Mouse (Mus musculus) liver, adult 2 months (tissue): ENCODE measurements around the gene Jup. TPM values are rescaled to one million over a fixed set of nuclear protein-coding genes. Genes with fewer than 3 reads are reported as not detected.

Experiments
- DNase-seq: peaks from one replicate; pipeline ENCODE4 v3.0.0-alpha.2; 2011; ENCODE audit warnings: low read depth, low spot score; ENCODE audit errors: extremely low read depth
- H3K27ac ChIP-seq: fragments of 200-500 bp; replicated peaks from 2 replicates; pipeline ENCODE4 v1.5.1; 2012; ENCODE audit warnings: low read depth, mild to moderate bottlenecking, control low read depth, inconsistent platforms, low read length; ENCODE audit not compliant: insufficient read depth
- H3K27me3 ChIP-seq: fragments of 200-500 bp; 2 replicates; pipeline ENCODE4 v1.6.1; 2012; ENCODE audit warnings: mild to moderate bottlenecking, moderate library complexity, low read length, inconsistent platforms; ENCODE audit not compliant: control insufficient read depth, insufficient read depth
- H3K36me3 ChIP-seq: fragments of 200-500 bp; 2 replicates; pipeline ENCODE4 v1.6.1; 2012; ENCODE audit warnings: low read length, inconsistent platforms; ENCODE audit not compliant: control insufficient read depth, insufficient read depth
- H3K4me1 ChIP-seq: fragments of 200-500 bp; 2 replicates; pipeline ENCODE4 v1.6.1; 2011; ENCODE audit warnings: low read length; ENCODE audit not compliant: control insufficient read depth, insufficient read depth
- H3K4me3 ChIP-seq: fragments of 200-500 bp; 2 replicates; pipeline ENCODE4 v1.5.1; 2011; ENCODE audit warnings: low read depth, mild to moderate bottlenecking, control low read depth, low read length, moderate library complexity; ENCODE audit not compliant: insufficient read depth
- H3K79me2 ChIP-seq: fragments of 200-500 bp; 2 replicates; pipeline ENCODE4 v1.6.1; 2012; ENCODE audit warnings: inconsistent platforms, mild to moderate bottlenecking, low read length, moderate library complexity; ENCODE audit not compliant: control insufficient read depth, insufficient read depth
- H3K9ac ChIP-seq: fragments of 200-500 bp; 2 replicates; pipeline ENCODE4 v1.6.1; 2012; ENCODE audit warnings: low read depth, mild to moderate bottlenecking, control low read depth, inconsistent platforms, low read length
- CTCF ChIP-seq: fragments of 200-500 bp; IDR thresholded peaks from 2 replicates; pipeline ENCODE4 v1.5.1; 2011; ENCODE audit warnings: low read depth, low read length, control low read depth
- POLR2A ChIP-seq: fragments of 200-500 bp; IDR thresholded peaks from 2 replicates; pipeline ENCODE4 v1.6.1; 2011; ENCODE audit warnings: low read length, control low read depth; ENCODE audit not compliant: insufficient read depth; ENCODE audit errors: extremely low read depth
- WGBS: fragments of 180-500 bp; shearing (Covaris S2); methylation state at CpG from one replicate; pipeline ENCODE4 v1.1.7; 2018; 5-methylcytosine and 5-hydroxymethylcytosine counted together
- polyA plus RNA-seq: library from polyadenylated mRNA; depleted of rRNA; stranded (reverse); fragments of >200 nt; gene quantifications from 2 replicates; pipeline ENCODE4 v1.2.3, GENCODE M21; 2012; rRNA removed
- total RNA-seq: library from RNA; depleted of rRNA; stranded (reverse); fragments of >200 nt; gene quantifications from 2 replicates; pipeline ENCODE4 v1.2.3, GENCODE M21; 2014; rRNA removed

Jup gene
- total RNA-seq (18.3 and 27.5 TPM in 2 replicates), polyA plus RNA-seq (69.5 and 86.0 TPM in 2 replicates)

- Histone ChIP-seq H3K4me1 (peaks cover 28% of the 10 kb centered on the region), H3K27me3 (no peaks in the 10 kb centered on the region), H3K36me3 (no peaks in the 10 kb centered on the region), H3K4me3 (peak within 1 kb of the TSS; percentile 81), H3K79me2 (peaks cover 20% of the 10 kb centered on the region; the same call in 1 of the 2 replicates), H3K9ac (peak within 1 kb of the TSS; percentile 91), H3K27ac (peak within 1 kb of the TSS; percentile 91)
- TF ChIP-seq CTCF (no peak), POLR2A (peak; percentile 97)
- 1% methylated on average over 37 of the region's 37 CpGs for WGBS
- peak; percentile 95 for DNase-seq
Measured at GRCm38 (mm10) chr11:100397600-100398389, at the start of gene Jup. Gene Jup (minus strand): TSS chr11:100397763.

- H3K79me2 ChIP-seq: no peaks in the 10 kb centered on the region
- TF ChIP-seq CTCF: no peak
- no peak for TF ChIP-seq POLR2A
Measured at GRCm38 (mm10) chr11:100442625-100443024, 45.1 kb upstream of the Jup start.

DNA sequence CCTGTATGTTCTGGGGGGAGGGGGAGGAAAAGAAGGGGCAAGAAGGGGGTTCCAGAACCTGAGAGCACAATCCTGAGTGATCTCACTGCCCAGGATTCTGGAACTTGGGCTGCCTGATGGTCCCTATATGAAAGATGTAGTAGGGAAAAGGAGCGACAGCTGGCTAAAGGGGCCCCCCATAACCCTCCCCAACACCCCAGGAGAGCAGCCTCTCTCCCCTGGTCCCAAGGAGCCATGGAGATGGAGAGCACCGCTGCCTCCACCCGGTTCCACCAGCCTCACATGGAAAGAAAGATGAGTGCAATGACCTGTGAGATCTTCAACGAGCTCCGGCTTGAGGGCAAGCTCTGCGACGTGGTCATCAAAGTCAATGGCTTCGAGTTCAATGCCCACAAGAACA, 44.2 kb upstream of the Jup start, which contains the start of the genes Nt5c3b and Klhl10:
Gene Nt5c3b (minus strand): TSS at position 12 of the 400 bp plus-strand sequence.
Gene Klhl10 (plus strand): TSS at position 121 of the 400 bp plus-strand sequence.
- peak within 1 kb of the TSS; percentile 80 for H3K9ac ChIP-seq
- peak within 1 kb of the TSS; percentile 86 for H3K4me3 ChIP-seq
- no peaks in the 10 kb centered on the region; the same call in 1 of the 2 replicates for H3K4me1 ChIP-seq
- no peaks in the 10 kb centered on the region for H3K36me3 ChIP-seq
- H3K79me2 ChIP-seq: no peaks in the 10 kb centered on the region
- no peak within 1 kb of the TSS for H3K27ac ChIP-seq
- H3K27me3 ChIP-seq: no peaks in the 10 kb centered on the region
- no peak for TF ChIP-seq CTCF
- no peak for TF ChIP-seq POLR2A
- 77% methylated on average over 8 of the region's 8 CpGs for WGBS
- DNase-seq: no peak

More at GRCm38 (mm10) chr11:100442625-100443024, 45.1 kb upstream of the Jup start:
- Histone ChIP-seq H3K9ac (no peak overlapping the region), H3K36me3 (no peaks in the 10 kb centered on the region), H3K27me3 (no peaks in the 10 kb centered on the region), H3K4me3 (no peak overlapping the region), H3K27ac (no peak overlapping the region), H3K4me1 (no peaks in the 10 kb centered on the region; the same call in 1 of the 2 replicates)
- WGBS: 86% methylated on average over 6 of the region's 6 CpGs
- no peak for DNase-seq

DNA sequence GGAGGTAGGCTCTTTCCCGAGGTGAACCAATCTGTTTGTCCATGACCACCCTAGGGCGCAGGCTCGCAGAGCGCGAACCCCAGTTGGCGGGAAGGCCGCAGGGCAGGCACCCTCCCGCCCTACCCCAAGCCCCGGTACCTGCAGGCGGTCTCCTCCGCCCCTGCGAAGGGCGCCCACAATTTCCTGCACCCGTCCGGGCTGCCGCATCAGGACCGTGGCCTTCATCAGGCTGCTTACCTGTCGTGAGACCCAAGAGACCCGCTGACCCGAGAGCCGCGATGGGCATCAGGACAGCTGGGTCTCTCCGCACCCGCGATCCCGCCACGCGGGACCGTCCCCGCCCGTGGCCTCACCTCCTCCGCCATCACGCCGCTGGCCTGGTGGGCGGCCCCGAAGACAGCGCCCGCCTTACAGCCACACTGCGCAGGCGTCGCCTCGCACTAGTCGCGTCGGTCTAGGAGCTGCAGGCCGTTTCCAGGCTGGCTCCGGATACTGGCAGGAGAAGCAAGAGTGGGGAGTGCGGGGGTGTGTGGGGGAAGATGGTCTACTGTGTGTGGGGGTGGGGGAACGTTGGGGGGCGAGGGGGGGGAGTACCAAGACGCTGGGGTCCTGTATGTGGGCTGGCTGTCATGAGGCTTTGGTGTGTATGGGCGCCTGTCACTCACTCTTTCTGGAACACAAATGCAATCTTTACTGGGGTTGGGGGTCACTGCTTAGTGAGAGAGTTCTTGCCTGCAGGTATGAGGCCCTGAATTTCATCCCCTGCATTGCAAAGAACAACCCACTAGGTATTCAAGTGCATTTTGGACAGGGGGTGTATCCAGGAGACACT, 43.3 kb upstream of the Jup start:
- Histone ChIP-seq H3K79me2 (no peaks in the 10 kb centered on the region), H3K9ac (peak overlapping the region; percentile 80), H3K4me3 (peak overlapping the region; percentile 86), H3K27me3 (no peaks in the 10 kb centered on the region), H3K36me3 (no peaks in the 10 kb centered on the region), H3K4me1 (no peaks in the 10 kb centered on the region; the same call in 1 of the 2 replicates), H3K27ac (no peak overlapping the region)
- TF ChIP-seq CTCF: no peak
- 0 out of 2 replicates have a peak, but pooled peaks have one; percentile 24 for TF ChIP-seq POLR2A
- peak; percentile 34 for DNase-seq
- WGBS: 3% methylated on average over 52 of the region's 52 CpGs

DNA sequence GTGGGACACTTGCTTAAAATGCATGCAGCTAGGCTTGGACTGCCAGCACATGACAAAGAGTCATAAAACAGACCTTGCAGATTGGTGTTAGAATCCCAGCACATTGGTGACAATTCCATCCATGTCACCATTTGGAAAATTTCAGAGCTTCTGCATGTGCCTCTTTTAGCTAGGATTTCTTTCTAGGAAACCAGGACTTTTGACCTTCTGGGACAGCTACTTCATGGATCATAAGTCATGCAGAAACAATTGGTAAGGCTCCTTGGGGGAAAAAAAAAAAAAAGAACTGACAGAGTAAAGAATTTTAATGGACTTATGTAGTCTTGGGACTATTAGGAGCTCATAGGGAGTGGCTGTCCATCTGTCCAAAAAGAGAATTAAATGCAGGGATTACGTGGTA, 40.3 kb upstream of the Jup start:
- DNase-seq: no peak
- Histone ChIP-seq H3K4me1 (no peaks in the 10 kb centered on the region; the same call in 1 of the 2 replicates), H3K9ac (no peak overlapping the region), H3K36me3 (no peaks in the 10 kb centered on the region), H3K27ac (no peak overlapping the region), H3K4me3 (no peak overlapping the region), H3K79me2 (no peaks in the 10 kb centered on the region), H3K27me3 (no peaks in the 10 kb centered on the region)
- WGBS: 95% methylated on average over 1 of the region's 1 CpGs
- TF ChIP-seq POLR2A: no peak
- no peak for TF ChIP-seq CTCF
